Mouse (Mus musculus): ENCODE results near the gene Syce1l.

Gene Syce1l

GRCm38 (mm10) chr8:113642926-113643325 lies at the start of gene Syce1l:
TSS of gene Syce1l (plus strand) at chr8:113643213.
- no peak for DNase-seq

GRCm38 (mm10) chr8:113598401-113598800 lies 44.6 kb upstream of the Syce1l start:
- no peak for DNase-seq

- DNase-seq = no peak
These were observed 10.4 kb upstream of the Syce1l start for GRCm38 (mm10) chr8:113632634-113633033.

- no peak for DNase-seq
These were observed 8.9 kb upstream of the Syce1l start for GRCm38 (mm10) chr8:113634161-113634560.

- DNase-seq = peak; percentile 100
These were observed 8.1 kb upstream of the Syce1l start, which contains the start of gene Mon1b for GRCm38 (mm10) chr8:113634670-113635591. TSS of gene Mon1b (plus strand) at chr8:113635587.

- no peak for DNase-seq
These were observed 7.3 kb upstream of the Syce1l start for GRCm38 (mm10) chr8:113635592-113636279.

GRCm38 (mm10) chr8:113636280-113636628 lies 6.8 kb upstream of the Syce1l start:
- no peak for DNase-seq

- DNase-seq = no peak
These were observed 2.7 kb upstream of the Syce1l start for GRCm38 (mm10) chr8:113640357-113640756.

GRCm38 (mm10) chr8:113643479-113644210 lies 632 bp downstream of the Syce1l start:
- DNase-seq = no peak

- DNase-seq = no peak
These were observed 2.2 kb downstream of the Syce1l start for GRCm38 (mm10) chr8:113645220-113645619.

- DNase-seq = no peak
These were observed 9.4 kb downstream of the Syce1l start for GRCm38 (mm10) chr8:113652450-113652849.

GRCm38 (mm10) chr8:113653151-113653550 lies 10.1 kb downstream of the Syce1l start:
- DNase-seq = no peak

- no peak for DNase-seq
These were observed 13.1 kb downstream of the Syce1l start for GRCm38 (mm10) chr8:113656154-113656553.

GRCm38 (mm10) chr8:113656681-113657298 lies 13.8 kb downstream of the Syce1l start:
- DNase-seq = no peak

- DNase-seq = no peak
These were observed 17.1 kb downstream of the Syce1l start for GRCm38 (mm10) chr8:113660128-113660527.

- peak; percentile 79 for DNase-seq
These were observed 21.5 kb downstream of the Syce1l start for GRCm38 (mm10) chr8:113664544-113664943.

- no peak for DNase-seq
These were observed 22.0 kb downstream of the Syce1l start for GRCm38 (mm10) chr8:113665036-113665435.

GRCm38 (mm10) chr8:113665951-113666350 lies 22.9 kb downstream of the Syce1l start:
- no peak for DNase-seq

- DNase-seq = no peak
These were observed 23.9 kb downstream of the Syce1l start for GRCm38 (mm10) chr8:113666714-113667432.

GRCm38 (mm10) chr8:113669924-113670323 lies 26.9 kb downstream of the Syce1l start:
- DNase-seq = no peak

- no peak for DNase-seq
These were observed 29.7 kb downstream of the Syce1l start for GRCm38 (mm10) chr8:113672599-113673255.

- no peak for DNase-seq
These were observed 30.3 kb downstream of the Syce1l start for GRCm38 (mm10) chr8:113673300-113673699.
